Mouse (Mus musculus) olfactory bulb, adult 2 months (tissue): ENCODE data around the gene Rgmb.

ENCODE experiments used
- CTCF ChIP-seq: fragments of 200-500 bp; IDR thresholded peaks from 2 replicates; pipeline ENCODE4 v1.5.1; 2012; ENCODE audit warnings: low read depth, mild to moderate bottlenecking, low read length, moderate library complexity; ENCODE audit not compliant: insufficient read depth
- POLR2A ChIP-seq: fragments of 200-500 bp; IDR thresholded peaks from 2 replicates; pipeline ENCODE4 v1.6.1; 2012; ENCODE audit warnings: mild to moderate bottlenecking, low read depth, low read length, moderate library complexity; ENCODE audit not compliant: insufficient read depth

DNA sequence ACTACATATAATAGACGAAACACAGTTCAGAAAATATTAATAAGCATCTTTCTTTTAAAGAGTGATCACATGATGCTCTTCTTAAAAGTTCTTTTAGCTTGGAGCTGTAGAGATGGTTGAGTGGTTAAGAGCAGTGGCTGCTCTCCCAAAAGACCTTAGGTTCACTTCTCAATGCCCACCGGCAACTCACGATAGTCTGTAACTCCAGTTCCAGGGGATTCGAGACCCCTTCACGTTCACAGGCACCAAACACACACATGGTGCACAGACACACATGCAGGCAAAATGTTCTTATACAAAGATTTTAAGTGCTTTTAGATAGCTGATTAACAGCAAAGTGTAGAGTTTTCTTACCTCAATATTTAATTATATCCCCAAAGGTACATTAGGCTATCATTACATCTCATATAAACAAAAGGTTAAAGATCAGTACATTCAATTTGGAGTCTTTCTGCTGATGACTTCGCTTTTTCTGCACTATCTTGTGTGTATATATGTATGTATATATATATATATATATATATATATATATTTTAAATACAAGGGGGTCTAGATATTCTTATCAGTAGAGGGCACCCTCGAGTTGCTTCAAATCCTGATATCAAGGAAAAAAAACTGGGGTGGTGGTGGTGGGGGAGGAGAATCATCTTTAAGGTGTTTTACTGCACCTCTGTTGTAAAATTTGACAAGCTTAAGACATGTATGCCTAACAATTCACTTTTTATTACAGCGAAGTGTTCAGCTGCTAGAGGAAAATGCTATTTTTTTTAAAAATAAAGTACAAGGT lies 2.5 kb downstream of the Rgmb start:
- TF ChIP-seq POLR2A: no peak
- no peak for TF ChIP-seq CTCF
